Mouse (Mus musculus) E14TG2a.4 (cell line): Measurements from ENCODE around the gene Rps26.

Experiments
- CTCF ChIP-seq: conservative IDR thresholded peaks from 2 replicates; pipeline ENCODE4 v1.5.1; 2014; ENCODE audit warnings: low read length
- NANOG ChIP-seq: IDR thresholded peaks from 2 replicates; pipeline ENCODE4 v1.6.1; 2014; ENCODE audit warnings: borderline replicate concordance, low read length, mixed read lengths
- POU5F1 ChIP-seq: IDR thresholded peaks from 2 replicates; pipeline ENCODE4 v1.6.1; 2014; ENCODE audit warnings: low read length, borderline replicate concordance

GRCm38 (mm10) chr10:128587697-128588096, 38.9 kb downstream of the Rps26 start:
- no peak for TF ChIP-seq CTCF
- TF ChIP-seq POU5F1 = no peak
- TF ChIP-seq NANOG = no peak
